Mouse (Mus musculus): ENCODE measurements at regions not wholly inside any gene's neighbourhood (a gene's known extent, or its start where the extent isn't known, plus 50 kb on each side); places are given as distances from the start of the nearest gene placed in this dataset.
A peak's percentile ranks its signal among the peaks of the same experiment; 100 is the strongest.
"Not testable (repeated sequence)": the region's sequence is repeated elsewhere in the genome, so short reads cannot be mapped to it uniquely, and the experiment has no call there.

GRCm38 (mm10) chr6:82143496-82143895 lies 102.7 kb downstream of the Eva1a start:
- DNase-seq (ENCODE audit: low spot score) = no peak

- no peak for DNase-seq (ENCODE audit: low spot score)
These were observed 109.2 kb downstream of the Eva1a start for GRCm38 (mm10) chr6:82150051-82150450.

- DNase-seq (ENCODE audit: low spot score) = no peak
These were observed 129.7 kb downstream of the Eva1a start for GRCm38 (mm10) chr6:82170349-82171080.

- no peak for DNase-seq (ENCODE audit: low spot score)
These were observed 134.1 kb downstream of the Eva1a start for GRCm38 (mm10) chr6:82174943-82175342.

- DNase-seq (ENCODE audit: low spot score) = no peak
These were observed 159.3 kb downstream of the Eva1a start for GRCm38 (mm10) chr6:82200130-82200529.

GRCm38 (mm10) chr6:82204821-82205566 lies 164.2 kb downstream of the Eva1a start:
- no peak for DNase-seq (ENCODE audit: low spot score)

GRCm38 (mm10) chr6:82237834-82238233 lies 164.3 kb upstream of the Tacr1 start:
- peak; percentile 45 for DNase-seq (ENCODE audit: low spot score)

GRCm38 (mm10) chr6:82240584-82241245 lies 161.4 kb upstream of the Tacr1 start:
- no peak for DNase-seq (ENCODE audit: low spot score)

- not testable (repeated sequence) for DNase-seq (ENCODE audit: low spot score)
These were observed 154.5 kb upstream of the Tacr1 start for GRCm38 (mm10) chr6:82247652-82248051.

GRCm38 (mm10) chr6:82284494-82284893 lies 117.6 kb upstream of the Tacr1 start:
- DNase-seq (ENCODE audit: low spot score) = no peak

GRCm38 (mm10) chr6:82285233-82285632 lies 116.9 kb upstream of the Tacr1 start:
- no peak for DNase-seq (ENCODE audit: low spot score)

- DNase-seq (ENCODE audit: low spot score) = no peak
These were observed 108.6 kb upstream of the Tacr1 start for GRCm38 (mm10) chr6:82293507-82293906.

- no peak for DNase-seq (ENCODE audit: low spot score)
These were observed 105.3 kb upstream of the Tacr1 start for GRCm38 (mm10) chr6:82296673-82297328.

GRCm38 (mm10) chr6:82302241-82302640 lies 99.9 kb upstream of the Tacr1 start:
- not testable (repeated sequence) for DNase-seq (ENCODE audit: low spot score)

GRCm38 (mm10) chr6:82313691-82314090 lies 88.4 kb upstream of the Tacr1 start:
- DNase-seq (ENCODE audit: low spot score) = no peak

Data from layer of hippocampus, adult 11-12 months (tissue).